Mouse (Mus musculus) kidney, postnatal 25 days (tissue): ENCODE measurements at regions not wholly inside any gene's neighbourhood (a gene's known extent, or its start where the extent isn't known, plus 50 kb on each side); places are given as distances from the start of the nearest gene placed in this dataset.
A peak's percentile ranks its signal among the peaks of the same experiment; 100 is the strongest.

Experiments
- DNase-seq, 2 experiments: peaks; one replicate each; pipeline ENCODE4 v3.0.0; 2021; ENCODE audit warnings: mixed read lengths in 2 of 2

DNA sequence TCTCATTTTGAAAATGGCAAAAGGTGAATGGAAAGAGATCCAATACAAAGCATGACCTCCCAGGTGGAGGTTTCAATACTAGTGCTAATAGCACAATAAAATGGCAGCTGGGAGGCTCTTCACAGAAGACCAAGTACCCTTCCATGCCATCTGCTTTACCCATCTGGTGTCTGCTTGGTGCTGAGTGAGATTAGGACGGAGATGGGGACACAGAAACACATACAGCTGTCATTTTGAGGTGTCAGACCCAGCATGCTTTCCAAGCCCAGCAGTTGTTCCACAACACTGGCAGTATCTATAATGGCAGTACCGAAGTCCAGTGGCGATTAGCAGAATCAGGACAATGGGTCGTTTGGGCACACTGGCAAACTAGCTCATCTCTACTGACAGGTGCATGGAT lies 118.9 kb upstream of the 1700064H15Rik start:
- DNase-seq: no peak

DNA sequence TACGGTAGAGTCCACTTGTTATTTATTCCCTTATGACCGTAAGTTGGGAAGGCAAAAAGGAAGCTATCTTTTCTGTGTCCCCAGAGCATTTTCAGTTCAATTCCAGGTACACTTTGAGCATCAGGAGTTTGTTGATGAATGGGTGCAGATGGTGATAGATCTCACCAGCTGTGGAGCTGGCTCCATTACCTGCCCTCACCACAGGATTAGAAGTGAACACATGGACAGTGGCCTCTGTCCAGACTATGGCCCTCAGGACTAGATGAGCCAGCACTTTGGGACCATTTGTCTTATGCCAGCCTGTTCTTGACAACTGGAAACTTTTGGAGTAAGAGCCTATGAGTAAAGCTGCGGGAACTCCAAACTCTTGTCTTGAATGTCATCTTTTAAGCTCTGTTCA lies 123.5 kb upstream of the 1700064H15Rik start:
- no peak for DNase-seq

DNA sequence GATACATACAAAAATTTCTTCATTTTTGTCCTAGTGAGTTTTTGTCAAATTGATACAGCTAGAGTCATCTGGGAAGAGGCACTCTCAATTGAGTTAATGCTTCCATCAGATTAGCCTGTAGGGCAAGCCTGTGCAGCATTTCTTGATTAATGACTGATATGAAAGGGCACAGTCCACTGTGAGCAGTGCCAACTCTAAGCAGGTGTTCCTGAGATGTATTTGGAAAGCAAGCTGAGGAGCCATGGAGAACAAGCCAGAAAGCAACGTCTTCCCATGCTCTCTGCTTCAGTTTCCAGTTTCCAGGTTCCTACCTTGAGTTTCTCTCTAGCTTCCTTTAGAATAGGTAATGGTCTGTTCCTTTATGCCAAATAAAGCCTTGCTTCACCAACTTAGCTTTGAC lies 125.5 kb upstream of the 1700064H15Rik start:
- peak in 1 of 2 experiments; percentile 14 for DNase-seq

DNA sequence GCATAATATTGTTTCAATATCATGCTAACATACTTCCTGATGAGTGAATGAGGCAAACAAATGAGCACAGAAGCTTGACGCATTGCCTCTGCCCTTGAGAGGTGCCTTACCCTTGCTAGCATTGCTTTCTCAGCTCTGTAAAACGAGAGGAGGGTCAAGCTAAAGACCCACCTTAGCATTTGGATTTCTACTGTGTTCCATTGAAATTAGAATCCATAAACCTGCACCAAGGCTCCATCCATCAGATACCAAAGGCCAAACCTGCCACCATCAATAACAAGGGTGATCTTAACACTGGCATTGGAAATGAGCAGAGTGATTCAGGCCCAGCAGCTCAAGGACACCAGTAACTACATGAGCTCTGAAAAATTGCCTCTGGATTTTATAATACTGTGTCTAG lies 126.2 kb upstream of the 1700064H15Rik start:
- DNase-seq: no peak

DNA sequence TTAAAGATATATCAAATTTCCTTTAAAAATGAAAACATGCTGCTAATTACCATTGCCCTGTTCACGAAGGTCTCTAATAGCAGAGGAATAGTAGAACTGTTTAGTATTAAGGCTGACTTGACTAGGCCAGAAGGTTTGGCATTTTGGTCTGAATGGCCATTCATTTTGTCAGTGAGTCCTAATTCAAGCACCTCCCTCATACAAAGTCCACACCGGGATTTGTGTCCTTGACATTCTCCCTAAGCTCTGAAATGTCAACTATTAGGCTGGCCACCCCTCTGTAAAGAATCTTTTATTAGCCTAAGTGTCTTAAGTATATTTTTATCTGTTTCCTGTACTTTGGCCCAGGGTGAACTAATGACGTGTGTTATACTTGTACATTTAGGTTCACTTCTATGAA lies 126.7 kb upstream of the 1700064H15Rik start:
- DNase-seq: no peak

DNA sequence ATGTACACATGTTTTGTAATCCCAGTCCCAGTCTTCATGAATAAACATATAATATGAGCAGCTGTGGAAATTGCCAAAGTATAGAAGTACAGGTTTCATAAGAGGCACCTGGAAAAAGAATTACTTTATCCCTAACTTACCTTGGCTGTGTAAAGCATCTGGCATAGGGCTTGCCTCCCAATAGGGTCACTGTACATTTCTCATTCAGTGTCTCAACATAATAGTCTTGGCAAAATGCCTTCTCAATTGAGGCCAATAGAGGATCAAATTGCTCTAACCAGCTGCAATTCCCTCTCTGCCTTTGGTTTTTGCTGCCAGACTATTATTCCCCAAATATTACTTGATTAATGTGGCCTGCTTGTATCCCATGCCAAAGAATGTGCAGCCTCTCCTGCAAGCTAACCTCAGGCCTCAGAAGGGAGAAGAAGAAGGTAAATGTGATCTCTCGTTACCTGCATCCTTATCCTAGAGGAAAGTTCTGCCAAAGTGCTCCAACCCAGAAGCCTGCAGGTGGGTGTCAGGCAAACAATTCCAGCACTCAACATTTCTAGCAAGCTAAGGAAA lies 158.2 kb upstream of the Cp start:
- DNase-seq: no peak

DNA sequence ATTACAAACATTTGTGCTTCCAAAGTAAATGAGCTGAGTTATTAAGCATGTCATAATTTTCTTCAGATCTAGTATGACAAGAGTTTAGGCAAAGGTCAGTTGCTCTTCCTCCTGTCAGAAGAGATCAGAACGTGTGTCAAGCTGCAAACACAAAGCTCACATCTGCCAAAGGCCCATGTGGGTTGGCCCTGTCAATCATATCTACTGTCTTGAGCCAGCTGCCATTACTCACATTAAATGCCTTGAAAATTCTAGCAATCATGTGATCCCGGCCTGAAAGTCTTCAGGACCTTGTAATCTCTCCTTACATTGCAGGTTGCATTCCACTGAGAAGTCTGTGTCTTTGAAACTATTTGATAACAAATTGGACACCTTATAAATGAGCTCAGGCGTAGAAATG lies 146.8 kb upstream of the Cp start:
- DNase-seq: no peak

DNA sequence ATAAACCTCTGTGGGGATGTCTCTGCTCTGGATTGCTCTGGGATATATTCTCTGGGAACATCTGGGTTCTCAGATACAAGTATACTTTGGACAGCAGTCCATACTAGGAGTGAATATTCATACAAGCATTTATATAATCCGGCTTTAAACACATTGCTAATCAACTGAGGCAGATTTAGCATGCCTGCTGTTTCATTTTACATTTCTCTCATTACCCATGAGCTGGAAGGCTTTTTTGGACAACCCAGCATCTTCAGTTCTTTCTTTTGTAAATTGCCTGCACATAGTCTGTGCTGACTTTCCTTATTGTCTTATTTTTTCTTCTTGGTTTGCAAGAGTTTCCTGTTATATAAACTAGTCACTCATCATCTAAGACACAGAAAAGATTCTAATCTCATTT lies 131.9 kb upstream of the Cp start:
- DNase-seq: no peak

DNA sequence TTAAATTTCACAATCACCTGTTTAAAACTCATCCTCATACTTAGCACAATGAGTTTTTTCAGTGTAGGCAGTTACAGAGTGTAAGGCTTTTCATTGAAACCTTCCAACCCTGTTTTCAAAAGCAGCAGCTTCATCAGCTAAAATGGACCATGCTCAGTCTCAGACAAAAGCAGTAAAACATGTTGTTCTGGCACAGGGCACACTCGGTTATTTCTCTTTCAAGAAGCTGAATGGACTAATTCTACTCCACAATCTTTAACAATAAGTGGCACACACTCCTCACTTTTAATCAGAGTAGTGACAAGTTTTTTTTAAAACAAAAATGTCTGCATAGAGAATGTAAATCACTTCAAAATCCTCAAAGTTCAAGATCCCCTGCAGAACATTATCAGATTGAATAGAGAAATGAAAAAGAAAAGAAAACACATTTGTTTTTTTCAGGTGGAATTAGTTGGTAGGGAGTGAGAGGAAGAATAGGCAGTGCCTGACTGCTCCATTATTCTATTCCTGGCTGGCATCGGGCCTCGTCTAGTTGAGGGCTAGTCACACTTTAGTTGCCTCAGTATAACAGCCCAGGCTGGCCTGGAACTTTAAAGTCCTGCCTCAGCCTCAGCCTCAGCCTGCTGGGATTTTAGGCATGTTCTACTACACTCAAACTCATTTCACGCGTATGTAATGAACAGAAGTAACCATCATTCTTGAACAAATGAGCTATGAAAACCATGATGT lies 128.2 kb upstream of the Cp start:
- no peak for DNase-seq

DNA sequence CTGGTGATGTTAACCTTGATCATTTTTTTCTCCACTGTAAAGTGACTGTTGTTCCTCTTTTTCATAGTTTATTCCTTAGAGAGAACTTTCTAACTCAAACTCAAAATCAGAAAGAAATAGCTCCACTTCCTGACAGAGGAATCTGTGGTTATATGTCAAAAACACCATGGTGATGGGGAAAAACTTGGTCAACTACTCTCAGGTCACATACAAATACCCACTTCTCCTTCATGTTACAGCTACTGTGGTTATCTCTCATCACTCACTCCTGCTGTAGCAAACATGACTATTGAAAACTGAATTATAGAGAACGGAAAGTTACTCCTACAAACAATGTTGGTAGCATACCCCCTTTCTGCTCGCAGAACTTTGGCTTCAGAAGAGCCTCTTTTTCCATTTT lies 127.1 kb upstream of the Cp start:
- no peak for DNase-seq

DNA sequence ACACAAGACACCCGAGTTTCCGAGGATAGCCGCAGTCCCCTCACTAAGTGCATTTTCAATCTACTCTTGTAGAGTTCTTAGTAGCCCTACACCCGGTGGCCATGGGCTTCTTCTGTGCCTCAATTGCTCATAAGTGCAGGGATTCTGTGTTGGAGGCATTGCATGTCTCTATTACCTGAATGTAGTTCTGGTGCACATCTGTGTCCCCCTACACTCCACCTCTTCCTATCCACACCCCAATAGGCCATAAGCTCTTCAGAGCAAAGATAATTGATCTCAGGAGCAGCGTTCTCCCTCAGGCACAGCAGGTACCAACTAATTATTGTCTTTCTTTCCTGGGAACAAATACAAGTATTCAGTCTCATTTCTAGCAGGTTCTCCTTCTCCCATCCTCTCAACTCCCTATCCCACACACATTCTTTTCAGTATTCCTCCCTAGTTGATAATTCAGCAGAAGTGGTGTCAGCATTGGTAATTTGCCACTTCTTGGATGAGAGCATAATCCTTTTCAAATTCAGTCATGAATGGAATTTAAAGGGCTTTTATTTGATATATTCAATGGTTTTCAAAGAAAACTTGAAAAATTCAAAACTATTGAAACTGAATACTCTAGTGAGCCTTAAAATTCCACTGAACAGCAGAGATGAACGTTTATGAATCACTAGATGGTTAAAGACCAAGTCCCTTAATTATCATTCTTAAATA lies 108.7 kb upstream of the Cp start:
- DNase-seq: no peak

DNA sequence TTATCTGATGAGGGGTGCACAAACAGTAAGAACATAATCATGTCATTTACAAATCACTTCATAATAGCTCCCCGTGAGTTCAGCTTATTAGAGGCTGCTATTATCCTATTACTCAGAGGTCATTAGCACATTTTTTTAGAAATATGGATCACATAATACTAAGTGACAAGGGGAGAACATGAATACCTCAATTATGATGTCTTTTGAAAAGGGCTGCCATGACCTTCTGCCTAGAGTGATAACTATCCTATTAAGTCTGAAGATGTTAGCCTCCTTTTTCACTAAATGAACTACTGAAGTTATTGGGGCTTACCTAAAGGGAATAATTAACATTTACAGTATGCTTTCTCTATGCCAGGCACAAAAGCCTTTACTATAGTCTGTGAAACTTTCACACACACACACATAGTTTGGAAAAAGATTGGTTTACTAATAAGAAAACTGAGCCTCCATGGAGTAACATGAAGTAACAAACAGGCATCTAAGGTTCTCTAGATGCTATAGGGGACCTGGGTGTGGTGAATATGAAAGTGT lies 108.1 kb upstream of the Cp start:
- no peak for DNase-seq

DNA sequence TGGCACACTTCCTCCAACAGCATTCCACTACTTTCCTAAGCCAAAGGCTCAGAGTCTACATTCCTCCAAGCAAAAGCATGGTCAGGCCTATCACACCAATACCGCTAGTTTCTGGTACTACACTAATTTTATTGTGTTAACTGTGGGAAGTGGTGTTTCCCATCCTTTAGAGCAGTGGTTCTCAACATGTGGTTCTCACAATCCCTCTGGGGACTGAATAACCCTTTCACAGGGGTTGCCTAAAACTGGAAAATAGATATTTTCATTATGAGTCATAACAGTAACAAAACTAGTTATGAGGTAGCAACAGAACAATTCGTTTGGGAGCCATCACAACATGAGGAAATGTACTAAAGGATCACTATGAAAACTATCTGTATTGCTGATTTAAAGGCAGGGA lies 74.2 kb upstream of the Cp start:
- no peak for DNase-seq

DNA sequence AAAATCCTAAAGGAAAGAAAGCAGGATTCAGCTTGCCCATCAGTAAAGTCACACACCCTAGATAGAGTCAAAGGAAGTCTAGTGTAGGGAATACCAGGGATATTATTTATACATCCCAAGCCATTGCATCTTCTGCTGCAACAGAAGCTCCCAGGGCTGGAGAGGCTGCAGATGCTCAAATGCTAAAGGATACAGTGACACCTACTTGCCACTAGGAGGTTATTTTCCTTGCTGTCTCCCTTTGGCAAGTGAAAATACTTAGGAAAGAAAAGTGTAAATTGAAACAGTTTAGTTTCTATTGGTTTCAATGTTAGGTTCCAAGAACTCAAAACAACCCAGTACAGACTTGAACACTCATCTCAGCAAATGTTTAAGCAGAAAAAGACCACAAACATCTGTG lies 68.4 kb upstream of the Cp start:
- DNase-seq: no peak

DNA sequence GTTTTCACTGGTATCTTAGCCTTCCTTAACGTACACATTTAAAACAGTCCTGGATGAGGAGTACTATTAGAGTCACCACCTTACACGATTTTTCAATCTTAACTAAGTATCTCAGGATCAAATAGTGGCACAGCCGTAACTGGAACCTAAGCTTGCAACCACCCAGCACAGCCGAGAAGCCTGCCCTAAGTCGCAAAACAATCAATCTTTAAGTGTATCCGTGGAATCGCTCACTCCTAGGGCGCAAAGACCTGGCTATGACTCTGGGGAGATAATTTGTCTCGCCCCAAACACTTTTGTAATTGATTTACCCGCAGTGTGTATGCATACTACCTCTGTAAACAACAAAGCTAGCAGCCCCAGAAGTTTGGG lies 62.6 kb upstream of the Cp start:
- no peak for DNase-seq

DNA sequence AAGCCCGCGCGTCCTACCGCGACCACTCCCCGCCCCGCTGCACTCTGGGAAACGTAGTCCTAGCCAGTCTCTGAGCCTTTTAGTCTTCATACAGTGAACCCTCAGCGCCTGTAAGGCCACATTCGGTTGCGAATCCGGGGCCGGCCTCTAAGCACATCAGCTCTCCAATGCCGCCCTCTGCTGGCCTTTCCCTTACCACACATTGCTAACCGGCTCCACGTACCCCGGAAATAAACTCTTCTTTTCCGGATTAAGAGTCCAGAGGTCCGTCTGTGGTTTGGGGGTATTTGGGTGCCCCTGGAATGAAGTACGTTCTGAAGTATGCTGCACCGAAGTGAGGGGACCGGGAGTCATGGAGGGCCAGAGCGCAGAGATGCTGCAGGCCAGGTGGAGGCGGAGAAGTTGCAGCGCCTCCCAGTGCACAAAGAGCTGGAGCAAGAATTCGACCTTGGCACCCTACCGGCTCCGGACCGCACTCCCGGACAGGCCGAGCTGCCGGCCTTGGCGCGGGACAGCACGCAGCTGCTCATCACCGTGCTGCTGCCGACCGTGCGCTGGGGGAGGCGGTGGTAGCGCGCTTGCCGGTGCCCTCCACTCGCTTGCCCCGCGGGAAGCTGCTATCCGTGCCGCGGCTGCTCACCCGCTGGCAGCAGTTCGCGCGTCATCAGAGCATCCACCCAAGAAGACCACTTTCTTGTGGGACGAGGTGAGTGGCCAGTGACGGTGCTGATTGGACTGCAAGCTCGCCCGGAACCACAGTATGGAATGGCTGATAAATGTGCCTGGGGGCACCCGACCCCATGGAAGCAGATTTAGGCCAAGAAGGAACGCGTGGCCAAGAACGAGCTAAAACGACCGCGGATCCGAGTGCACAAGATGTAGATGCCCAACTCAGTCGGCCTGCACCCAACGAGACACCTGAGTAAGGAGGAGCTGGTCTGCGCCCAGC lies 62.0 kb upstream of the Cp start:
- DNase-seq: peak; percentile 97 to 98

DNA sequence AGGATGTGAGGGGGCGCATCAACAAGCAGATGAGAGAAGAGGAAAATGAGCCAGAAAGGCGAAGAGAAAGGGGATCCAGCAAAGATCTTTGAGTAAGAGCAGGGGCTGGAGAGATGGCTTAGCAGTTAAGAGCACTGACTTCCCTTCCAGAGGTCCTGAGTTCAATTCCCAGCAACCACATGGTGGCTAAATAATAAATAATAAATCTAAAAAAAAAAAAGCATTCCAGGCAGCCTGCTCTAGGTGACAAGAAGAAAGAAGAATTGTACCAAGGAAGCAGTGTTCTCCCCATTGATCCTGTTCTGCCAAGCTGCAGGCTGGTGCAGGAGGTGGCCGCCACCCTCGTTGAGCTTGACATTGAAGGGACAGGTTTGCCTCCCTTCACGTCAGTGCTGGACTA lies 61.1 kb upstream of the Cp start:
- DNase-seq: no peak

DNA sequence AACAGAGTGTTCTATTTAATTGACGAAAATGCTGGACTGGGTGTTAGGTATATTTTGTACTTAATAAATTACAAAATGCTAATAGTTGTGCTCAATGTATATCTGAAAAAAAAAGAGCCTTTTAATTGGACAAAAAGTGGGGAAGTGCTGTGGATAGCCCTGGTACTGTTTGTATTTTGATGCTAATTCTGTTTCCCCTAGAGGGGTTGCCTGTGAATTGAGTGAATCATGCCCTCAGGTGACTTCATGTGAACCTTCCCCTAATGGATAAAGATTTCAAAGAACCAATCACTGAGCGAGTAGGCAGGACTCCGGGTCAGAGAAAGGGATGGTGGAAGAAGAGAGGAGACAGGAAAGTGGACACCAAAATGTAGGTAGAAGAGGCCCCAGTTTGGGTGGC lies 59.7 kb upstream of the Cp start:
- no peak for DNase-seq

DNA sequence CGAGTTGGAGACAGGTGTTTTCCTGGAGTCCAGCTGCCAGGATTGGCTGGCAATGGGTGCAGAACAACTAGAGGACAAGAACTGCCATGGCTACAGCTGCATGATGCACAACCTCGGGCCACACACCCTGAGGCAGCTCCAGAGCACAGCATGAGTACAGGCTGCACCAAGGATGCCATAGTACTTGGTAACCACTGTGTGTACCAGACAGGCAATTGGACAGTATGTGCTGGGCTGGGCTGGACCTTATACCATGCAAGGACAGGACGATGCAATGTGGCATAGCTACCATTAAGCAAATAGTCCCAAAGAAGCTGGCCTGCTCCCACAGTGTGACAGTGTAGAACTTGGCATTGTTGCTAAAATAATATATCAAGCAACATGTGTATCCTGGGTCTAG lies 54.6 kb upstream of the Cp start:
- no peak for DNase-seq

DNA sequence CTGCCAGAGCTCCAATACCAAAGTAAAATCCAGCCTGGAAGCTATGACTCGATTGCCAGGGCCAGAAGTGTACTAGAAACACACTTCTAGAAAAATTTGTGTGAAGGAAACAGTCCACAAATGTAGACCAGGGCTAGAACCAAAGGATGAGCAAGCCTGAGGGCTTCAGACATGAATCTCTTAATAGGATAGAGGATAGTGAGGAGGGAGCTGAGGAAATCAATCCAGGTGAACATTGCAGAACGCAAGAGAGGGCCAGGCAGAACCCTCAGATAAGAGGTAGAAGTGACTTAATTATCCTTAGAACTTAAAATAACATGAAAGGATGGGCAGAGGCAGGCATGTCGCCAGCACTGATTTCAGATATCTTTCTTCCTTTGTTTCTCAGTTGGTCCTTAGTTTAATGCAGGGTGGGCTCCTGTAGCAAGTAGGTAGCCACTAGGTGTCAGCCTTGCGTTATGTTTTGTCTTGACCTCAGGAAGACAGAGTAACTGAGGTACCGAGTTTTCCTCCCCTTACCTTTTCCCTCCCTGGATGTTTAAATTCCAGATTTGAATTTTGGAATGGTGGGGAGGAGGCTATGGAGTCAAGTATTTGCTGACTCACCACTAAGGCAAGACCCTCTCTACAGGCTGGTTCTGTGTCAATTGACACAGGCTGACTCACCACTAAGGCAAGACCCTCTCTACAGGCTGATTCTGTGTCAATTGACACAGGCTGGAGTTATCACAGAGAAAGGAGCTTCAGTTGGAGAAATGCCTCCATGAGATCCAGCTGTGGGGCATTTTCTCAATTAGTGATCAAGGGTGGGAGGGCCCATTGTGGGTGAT lies 52.2 kb upstream of the Cp start:
- peak in 1 of 2 experiments; percentile 73 for DNase-seq
